Mouse (Mus musculus): ENCODE data around the gene Itgb8. TPM values are rescaled to one million over a fixed set of nuclear protein-coding genes. Genes with fewer than 3 reads are reported as not detected.

Itgb8 gene
- polyA plus RNA-seq, 1 experiment, result 0.59 TPM

- no peak overlapping the region for H3ac ChIP-seq (ENCODE audit: control insufficient read depth, insufficient read length, low read depth)
- no peaks in the 10 kb centered on the region for H3K36me3 ChIP-seq (ENCODE audit: control insufficient read depth, insufficient read depth)
- H3K79me2 ChIP-seq (ENCODE audit: control insufficient read depth, insufficient read depth), result no peaks in the 10 kb centered on the region
- TF ChIP-seq CEBPB (IDR thresholded peaks at IDR 0.05; ENCODE audit: low read depth) (no peak), MYOG (IDR thresholded peaks at IDR 0.05; ENCODE audit: control insufficient read depth, extremely low read depth, insufficient read length) (no peak), MAX (IDR thresholded peaks at IDR 0.05) (no peak), CTCF (IDR thresholded peaks at IDR 0.05; ENCODE audit: control insufficient read depth, insufficient read depth, insufficient read length) (no peak), USF1 (IDR thresholded peaks at IDR 0.05; ENCODE audit: low read depth) (no peak), MYOD1 (IDR thresholded peaks at IDR 0.05; ENCODE audit: control insufficient read depth, insufficient read length, low read depth) (no peak), FOSL1 (IDR thresholded peaks at IDR 0.05; ENCODE audit: insufficient read depth, low read length, poor library complexity, severe bottlenecking) (no peak)
- no peaks in the 10 kb centered on the region for H3K27me3 ChIP-seq (ENCODE audit: control insufficient read depth, insufficient read depth, insufficient read length)
- no peak overlapping the region for H3K4me3 ChIP-seq (ENCODE audit: insufficient read depth, poor library complexity, severe bottlenecking)
- H3K79me3 ChIP-seq (ENCODE audit: low read depth), result no peaks in the 10 kb centered on the region
Observed at GRCm38 (mm10) chr12:119160786-119161185, 77.8 kb downstream of the Itgb8 start.

- H3K4me3 ChIP-seq (ENCODE audit: insufficient read depth, poor library complexity, severe bottlenecking), result no peak overlapping the region
- no peak overlapping the region for H3ac ChIP-seq (ENCODE audit: control insufficient read depth, insufficient read length, low read depth)
- H3K79me3 ChIP-seq (ENCODE audit: low read depth), result no peaks in the 10 kb centered on the region
- no peaks in the 10 kb centered on the region for H3K27me3 ChIP-seq (ENCODE audit: control insufficient read depth, insufficient read depth, insufficient read length)
- no peaks in the 10 kb centered on the region for H3K36me3 ChIP-seq (ENCODE audit: control insufficient read depth, insufficient read depth)
- TF ChIP-seq USF1 (IDR thresholded peaks at IDR 0.05; ENCODE audit: low read depth), result no peak
- H3K79me2 ChIP-seq (ENCODE audit: control insufficient read depth, insufficient read depth), result no peaks in the 10 kb centered on the region
Observed at GRCm38 (mm10) chr12:119159254-119159933, 79.2 kb downstream of the Itgb8 start.

GRCm38 (mm10) chr12:119157686-119158085 lies 80.9 kb downstream of the Itgb8 start:
- Histone ChIP-seq H3K79me2 (ENCODE audit: control insufficient read depth, insufficient read depth) (no peaks in the 10 kb centered on the region), H3K36me3 (ENCODE audit: control insufficient read depth, insufficient read depth) (no peaks in the 10 kb centered on the region), H3K27me3 (ENCODE audit: control insufficient read depth, insufficient read depth, insufficient read length) (no peaks in the 10 kb centered on the region), H3K79me3 (ENCODE audit: low read depth) (no peaks in the 10 kb centered on the region), H3ac (ENCODE audit: control insufficient read depth, insufficient read length, low read depth) (no peak overlapping the region), H3K4me3 (ENCODE audit: insufficient read depth, poor library complexity, severe bottlenecking) (no peak overlapping the region)
- TF ChIP-seq USF1 (IDR thresholded peaks at IDR 0.05; ENCODE audit: low read depth) (no peak), MYOD1 (IDR thresholded peaks at IDR 0.05; ENCODE audit: control insufficient read depth, insufficient read length, low read depth) (no peak), CEBPB (IDR thresholded peaks at IDR 0.05; ENCODE audit: low read depth) (no peak), CTCF (IDR thresholded peaks at IDR 0.05; ENCODE audit: control insufficient read depth, insufficient read depth, insufficient read length) (no peak), MAX (IDR thresholded peaks at IDR 0.05) (no peak), FOSL1 (IDR thresholded peaks at IDR 0.05; ENCODE audit: insufficient read depth, low read length, poor library complexity, severe bottlenecking) (no peak), MYOG (IDR thresholded peaks at IDR 0.05; ENCODE audit: control insufficient read depth, extremely low read depth, insufficient read length) (no peak)

DNA sequence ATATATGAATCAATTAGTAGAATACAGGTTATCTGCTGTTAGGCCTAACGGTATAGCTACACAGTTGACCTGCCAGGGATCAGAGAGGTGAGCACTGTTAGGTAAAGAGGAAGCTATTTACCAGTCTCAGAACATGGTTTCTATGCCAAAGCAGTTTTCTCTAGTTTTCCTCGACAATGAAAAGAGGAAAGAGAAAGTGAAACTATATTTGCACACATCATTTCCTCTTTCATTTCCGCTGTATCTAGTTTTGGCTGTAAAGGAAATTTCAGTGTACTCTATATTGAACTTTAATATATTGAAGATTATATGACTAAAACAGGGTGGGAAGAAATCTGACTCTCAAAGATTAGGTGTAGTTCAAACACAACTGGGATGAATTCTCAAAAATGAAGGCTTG lies 81.5 kb downstream of the Itgb8 start:
- no peaks in the 10 kb centered on the region for H3K27me3 ChIP-seq (ENCODE audit: control insufficient read depth, insufficient read depth, insufficient read length)
- no peak overlapping the region for H3ac ChIP-seq (ENCODE audit: control insufficient read depth, insufficient read length, low read depth)
- no peak overlapping the region for H3K4me3 ChIP-seq (ENCODE audit: insufficient read depth, poor library complexity, severe bottlenecking)
- no peaks in the 10 kb centered on the region for H3K79me3 ChIP-seq (ENCODE audit: low read depth)
- no peaks in the 10 kb centered on the region for H3K79me2 ChIP-seq (ENCODE audit: control insufficient read depth, insufficient read depth)
- TF ChIP-seq CEBPB (IDR thresholded peaks at IDR 0.05; ENCODE audit: low read depth) (no peak), CTCF (IDR thresholded peaks at IDR 0.05; ENCODE audit: control insufficient read depth, insufficient read depth, insufficient read length) (no peak), MYOG (IDR thresholded peaks at IDR 0.05; ENCODE audit: control insufficient read depth, extremely low read depth, insufficient read length) (no peak), FOSL1 (IDR thresholded peaks at IDR 0.05; ENCODE audit: insufficient read depth, low read length, poor library complexity, severe bottlenecking) (no peak), MAX (IDR thresholded peaks at IDR 0.05) (no peak), USF1 (IDR thresholded peaks at IDR 0.05; ENCODE audit: low read depth) (no peak), MYOD1 (IDR thresholded peaks at IDR 0.05; ENCODE audit: control insufficient read depth, insufficient read length, low read depth) (no peak)
- no peaks in the 10 kb centered on the region for H3K36me3 ChIP-seq (ENCODE audit: control insufficient read depth, insufficient read depth)

- Histone ChIP-seq H3ac (ENCODE audit: control insufficient read depth, insufficient read length, low read depth) (no peak overlapping the region), H3K27me3 (ENCODE audit: control insufficient read depth, insufficient read depth, insufficient read length) (no peaks in the 10 kb centered on the region), H3K79me2 (ENCODE audit: control insufficient read depth, insufficient read depth) (no peaks in the 10 kb centered on the region), H3K36me3 (ENCODE audit: control insufficient read depth, insufficient read depth) (no peaks in the 10 kb centered on the region), H3K4me3 (ENCODE audit: insufficient read depth, poor library complexity, severe bottlenecking) (no peak overlapping the region), H3K79me3 (ENCODE audit: low read depth) (no peaks in the 10 kb centered on the region)
- no peak for TF ChIP-seq FOSL1 (IDR thresholded peaks at IDR 0.05; ENCODE audit: insufficient read depth, low read length, poor library complexity, severe bottlenecking)
- no peak for TF ChIP-seq MYOG (IDR thresholded peaks at IDR 0.05; ENCODE audit: control insufficient read depth, extremely low read depth, insufficient read length)
- TF ChIP-seq MAX (IDR thresholded peaks at IDR 0.05), result no peak
- no peak for TF ChIP-seq CEBPB (IDR thresholded peaks at IDR 0.05; ENCODE audit: low read depth)
- no peak for TF ChIP-seq USF1 (IDR thresholded peaks at IDR 0.05; ENCODE audit: low read depth)
- no peak for TF ChIP-seq CTCF (IDR thresholded peaks at IDR 0.05; ENCODE audit: control insufficient read depth, insufficient read depth, insufficient read length)
- no peak for TF ChIP-seq MYOD1 (IDR thresholded peaks at IDR 0.05; ENCODE audit: control insufficient read depth, insufficient read length, low read depth)
Observed at GRCm38 (mm10) chr12:119155566-119155965, 83.0 kb downstream of the Itgb8 start.

DNA sequence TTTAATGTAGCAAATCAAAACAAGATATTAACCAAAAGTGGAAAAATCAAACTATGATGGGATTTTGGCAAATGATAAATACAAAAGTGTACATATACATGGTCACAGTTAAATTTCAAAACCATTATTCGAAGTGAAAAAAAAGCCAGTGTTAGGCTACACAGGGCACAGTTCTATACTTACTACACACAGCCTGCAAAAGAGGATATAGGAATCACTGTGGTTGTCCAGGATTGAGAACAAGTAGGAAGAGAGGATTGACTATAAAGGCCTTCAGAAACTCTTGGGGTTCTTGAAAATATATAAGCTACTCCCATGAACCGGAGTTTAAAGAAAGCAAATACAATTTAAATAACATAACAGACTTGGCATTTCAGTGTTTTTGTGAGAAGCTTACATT lies 87.6 kb downstream of the Itgb8 start:
- no peak overlapping the region for H3ac ChIP-seq (ENCODE audit: control insufficient read depth, insufficient read length, low read depth)
- TF ChIP-seq MAX (IDR thresholded peaks at IDR 0.05), result no peak
- no peaks in the 10 kb centered on the region for H3K79me2 ChIP-seq (ENCODE audit: control insufficient read depth, insufficient read depth)
- H3K27me3 ChIP-seq (ENCODE audit: control insufficient read depth, insufficient read depth, insufficient read length), result no peaks in the 10 kb centered on the region
- H3K79me3 ChIP-seq (ENCODE audit: low read depth), result no peaks in the 10 kb centered on the region
- no peaks in the 10 kb centered on the region for H3K36me3 ChIP-seq (ENCODE audit: control insufficient read depth, insufficient read depth)
- no peak overlapping the region for H3K4me3 ChIP-seq (ENCODE audit: insufficient read depth, poor library complexity, severe bottlenecking)

Data from C2C12 (cell line).